Mouse (Mus musculus) intestine, postnatal 0 days (tissue): ENCODE measurements around the gene Klra4. TPM values are rescaled to one million over a fixed set of nuclear protein-coding genes. Genes with fewer than 3 reads are reported as not detected.
"Not testable (repeated sequence)": the region's sequence is repeated elsewhere in the genome, so short reads cannot be mapped to it uniquely, and the experiment has no call there.

Source experiments
- ATAC-seq: fragments of 200-750 bp; cut with Nextera tagmentation; 2 replicates; pipeline ENCODE4 v1.8.0; 2017; ENCODE audit warnings: mild to moderate bottlenecking, moderate TSS enrichment, moderate library complexity
- H3K27ac ChIP-seq: fragments of 300-500 bp; sonication (generic); 2 replicates; pipeline ENCODE4 v1.5.1; 2014; ENCODE audit warnings: mild to moderate bottlenecking, low read depth, low read length, moderate library complexity
- H3K27me3 ChIP-seq: fragments of 300-500 bp; sonication (generic); replicated peaks from 2 replicates; pipeline ENCODE4 v1.6.1; 2014; ENCODE audit warnings: low read length, mixed read lengths; ENCODE audit not compliant: control insufficient read depth, insufficient read depth
- H3K36me3 ChIP-seq: fragments of 300-500 bp; sonication (generic); 2 replicates; pipeline ENCODE4 v1.6.1; 2014; ENCODE audit warnings: mild to moderate bottlenecking, moderate library complexity; ENCODE audit not compliant: control insufficient read depth, insufficient read depth
- H3K4me1 ChIP-seq: fragments of 300-500 bp; sonication (generic); replicated peaks from 2 replicates; pipeline ENCODE4 v1.6.1; 2014; ENCODE audit warnings: antibody characterized with exemption, low read length, mixed read lengths; ENCODE audit not compliant: control insufficient read depth, insufficient read depth
- H3K4me2 ChIP-seq: fragments of 300-500 bp; sonication (generic); replicated peaks from 2 replicates; pipeline ENCODE4 v1.6.1; 2014; ENCODE audit warnings: low read depth, mild to moderate bottlenecking, moderate library complexity
- H3K4me3 ChIP-seq: fragments of 300-500 bp; sonication (generic); 2 replicates; pipeline ENCODE4 v1.5.1; 2014; ENCODE audit warnings: low read depth, low read length
- H3K9ac ChIP-seq: fragments of 300-500 bp; sonication (generic); 2 replicates; pipeline ENCODE4 v1.6.1; 2014; ENCODE audit warnings: mild to moderate bottlenecking, low read depth, low read length
- H3K9me3 ChIP-seq: fragments of 300-500 bp; sonication (generic); 2 replicates; pipeline ENCODE4 v1.6.1; 2016; ENCODE audit warnings: mixed run types; ENCODE audit not compliant: control insufficient read depth
- CTCF ChIP-seq: sonication (generic); IDR thresholded peaks from 2 replicates; pipeline ENCODE4 v1.5.1; 2016; ENCODE audit warnings: low read depth, mild to moderate bottlenecking, control low read depth, antibody characterized with exemption, moderate library complexity
- WGBS: fragments of 180-500 bp; shearing (Covaris S2); extraction: QIAGEN DNeasy Blood & Tissue Kit; methylation state at CpG from one replicate; pipeline ENCODE4 v1.1.7; 2014; 5-methylcytosine and 5-hydroxymethylcytosine counted together
- polyA plus RNA-seq: library from polyadenylated mRNA; unstranded; fragments of >200 nt; fragmentation: Nextera tagmentation; extraction: Ambion mirVana; gene quantifications from 2 replicates; pipeline ENCODE4 v1.2.1, GENCODE M21; 2015

The Klra4 gene
- polyA plus RNA-seq = not detected in 2 replicates

DNA sequence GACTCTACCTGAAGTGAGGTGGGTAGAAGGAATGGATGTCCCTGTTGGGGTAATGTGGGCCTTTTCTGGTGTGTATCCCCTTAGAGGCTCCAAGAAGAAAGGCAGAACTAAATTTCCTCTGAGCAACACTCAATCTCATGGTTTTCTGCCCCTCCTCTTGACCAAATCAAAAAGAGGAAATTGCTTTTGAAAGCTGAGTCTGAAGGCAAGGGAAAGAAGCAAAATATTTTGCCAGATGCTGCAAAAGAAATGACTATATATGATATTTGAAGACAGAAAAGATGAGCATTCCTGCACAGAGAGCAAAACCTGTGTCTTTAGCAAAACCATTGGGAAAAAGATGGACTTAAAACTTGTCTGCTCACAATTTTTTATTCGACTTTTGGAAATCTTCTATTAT, at the start of gene Klra4:
Gene Klra4, minus strand, starts transcription at position 101 of the 400 bp plus-strand sequence.
- WGBS = 60% methylated on average over 1 of the region's 1 CpGs
- not testable (repeated sequence) for H3K4me3 ChIP-seq, H3K4me1 ChIP-seq, H3K27me3 ChIP-seq, H3K36me3 ChIP-seq, H3K9me3 ChIP-seq, ATAC-seq, H3K4me2 ChIP-seq, H3K9ac ChIP-seq, H3K27ac ChIP-seq

DNA sequence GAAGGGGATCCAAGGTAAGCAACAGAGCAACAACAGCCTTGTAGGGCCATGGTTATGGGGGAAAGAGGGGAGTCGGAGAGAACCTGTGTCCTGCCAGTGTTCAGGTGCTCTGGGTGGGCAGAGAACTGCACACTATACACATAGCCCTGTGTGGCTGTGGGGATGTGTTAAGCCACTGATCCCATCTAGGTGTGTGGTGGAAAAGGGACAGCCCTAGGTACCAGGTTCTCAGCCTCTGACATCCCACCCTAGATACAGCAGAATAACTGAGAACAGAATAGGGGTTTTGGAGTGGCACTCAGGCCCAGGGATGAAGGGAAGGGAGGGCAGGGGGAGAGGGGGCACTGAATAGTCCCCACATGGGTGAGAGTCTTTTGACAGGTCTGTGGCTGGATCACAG, 43.4 kb upstream of the Klra4 start:
- H3K27ac ChIP-seq = no peak overlapping the region
- H3K4me2 ChIP-seq = no peak overlapping the region
- no peaks in the 10 kb centered on the region for H3K27me3 ChIP-seq
- no peaks in the 10 kb centered on the region for H3K36me3 ChIP-seq
- no peak for TF ChIP-seq CTCF
- H3K4me1 ChIP-seq = no peaks in the 10 kb centered on the region
- H3K9me3 ChIP-seq = 0 out of 2 replicates have a peak, but pooled peaks cover 5% of the 10 kb centered on the region
- ATAC-seq = no peak
- no peak overlapping the region for H3K4me3 ChIP-seq
- 100% methylated on average over 1 of the region's 1 CpGs for WGBS
- H3K9ac ChIP-seq = no peak overlapping the region

DNA sequence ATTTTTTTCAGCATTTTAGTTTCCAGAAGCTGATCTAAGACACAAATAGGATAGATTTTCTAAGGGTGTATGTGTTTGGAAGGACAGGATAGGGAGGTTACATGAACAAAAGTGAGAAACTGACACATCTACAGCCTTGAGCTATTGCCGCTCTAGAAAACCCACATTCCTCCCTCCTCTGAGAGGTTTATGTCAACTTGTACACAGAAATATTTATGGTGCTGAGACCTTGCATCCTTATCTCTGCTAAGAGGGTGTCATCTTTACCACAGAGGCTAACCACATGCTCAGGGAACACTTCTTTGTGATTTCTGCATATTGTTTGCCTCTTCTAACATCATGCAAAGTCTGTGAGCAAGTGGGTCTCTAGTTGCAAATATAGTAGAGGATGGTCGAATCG, 35.7 kb upstream of the Klra4 start:
- not testable (repeated sequence) for H3K9ac ChIP-seq, H3K9me3 ChIP-seq, H3K4me2 ChIP-seq, H3K27me3 ChIP-seq, H3K27ac ChIP-seq, H3K4me3 ChIP-seq, ATAC-seq, H3K36me3 ChIP-seq, H3K4me1 ChIP-seq
- WGBS = 91% methylated on average over 3 of the region's 3 CpGs

DNA sequence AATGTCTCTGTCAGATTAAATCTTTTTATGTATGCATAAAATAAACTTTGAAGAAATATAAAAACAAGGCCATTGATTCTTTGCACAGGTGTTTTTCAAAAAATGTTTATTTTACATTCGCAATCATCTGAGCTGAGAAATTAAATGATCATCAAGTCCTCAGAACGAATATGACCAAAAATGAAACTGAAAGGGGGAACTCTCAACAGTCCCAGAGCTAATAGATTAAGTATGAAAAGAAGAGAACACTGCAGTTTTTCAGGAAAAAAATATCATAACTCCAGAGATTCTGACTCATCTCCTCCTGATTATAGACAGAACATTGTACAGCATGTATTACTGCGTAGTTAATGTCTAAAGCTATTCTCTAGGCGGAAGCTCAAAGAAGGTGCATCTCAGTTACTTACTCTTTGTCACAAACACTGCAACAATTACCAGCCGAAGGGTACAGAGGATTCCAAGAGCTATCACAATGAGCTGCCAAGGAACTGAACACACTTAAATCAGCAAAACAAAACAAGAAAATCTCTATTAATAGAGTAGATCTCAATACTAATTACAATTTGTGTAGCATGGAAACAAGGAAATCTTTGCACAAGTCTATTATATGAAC, 25.4 kb upstream of the Klra4 start:
- Histone ChIP-seq H3K27me3 (no peaks in the 10 kb centered on the region), H3K4me3 (no peak overlapping the region), H3K36me3 (no peaks in the 10 kb centered on the region), H3K27ac (no peak overlapping the region), H3K9me3 (no peaks in the 10 kb centered on the region), H3K4me2 (no peak overlapping the region), H3K9ac (no peak overlapping the region), H3K4me1 (no peaks in the 10 kb centered on the region)
- ATAC-seq = no peak
- WGBS = 74% methylated on average over 5 of the region's 5 CpGs
- no peak for TF ChIP-seq CTCF

DNA sequence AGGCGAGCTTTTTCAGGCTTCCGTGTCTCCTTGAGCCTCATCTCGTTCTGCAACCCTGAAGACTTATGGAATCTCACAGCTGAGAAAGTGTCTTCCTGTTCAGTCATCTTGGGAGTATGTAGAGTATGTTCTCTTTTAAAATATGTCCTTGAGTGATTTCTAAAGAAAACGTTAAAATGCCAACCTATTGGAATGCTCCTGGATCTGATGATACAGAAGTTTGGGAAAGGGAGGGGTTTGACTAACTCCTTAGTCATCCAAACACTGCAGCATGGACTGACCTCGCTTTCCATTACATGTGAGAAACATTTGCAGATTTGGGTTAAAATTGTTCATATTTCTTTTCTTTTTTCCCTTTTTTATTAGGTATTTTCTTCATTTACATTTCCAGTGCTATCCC, 1.9 kb downstream of the Klra4 start:
- WGBS = 76% methylated on average over 5 of the region's 5 CpGs
- H3K4me3 ChIP-seq = no peak overlapping the region
- no peak overlapping the region for H3K27ac ChIP-seq
- H3K36me3 ChIP-seq = no peaks in the 10 kb centered on the region
- ATAC-seq = no peak
- no peak overlapping the region for H3K4me2 ChIP-seq
- H3K4me1 ChIP-seq = no peaks in the 10 kb centered on the region
- H3K9ac ChIP-seq = no peak overlapping the region
- no peaks in the 10 kb centered on the region for H3K27me3 ChIP-seq
- no peak for TF ChIP-seq CTCF
- no peaks in the 10 kb centered on the region for H3K9me3 ChIP-seq

DNA sequence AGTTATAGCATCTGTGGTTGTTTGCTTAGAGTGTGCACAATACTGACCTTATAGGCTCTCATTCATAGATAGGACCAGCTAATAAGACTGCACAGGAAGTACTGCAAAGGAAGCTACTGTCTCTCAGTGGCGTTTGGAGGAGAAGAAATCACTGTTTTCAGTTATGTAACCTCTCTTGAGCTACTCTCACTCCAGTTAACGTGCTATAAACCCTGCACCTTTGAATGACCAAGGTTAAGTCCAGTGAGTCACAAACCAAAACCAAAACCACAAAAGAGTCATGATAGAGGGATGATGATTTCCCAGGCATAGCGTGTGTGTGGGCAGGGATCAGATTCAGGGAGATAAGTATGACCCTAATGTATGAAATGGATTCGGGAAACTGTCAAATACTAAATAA, 31.9 kb downstream of the Klra4 start:
- H3K27ac ChIP-seq, ATAC-seq, H3K36me3 ChIP-seq, H3K27me3 ChIP-seq, H3K9me3 ChIP-seq, H3K9ac ChIP-seq, H3K4me1 ChIP-seq, H3K4me3 ChIP-seq, H3K4me2 ChIP-seq: not testable (repeated sequence)
- WGBS = 59% methylated on average over 4 of the region's 4 CpGs

DNA sequence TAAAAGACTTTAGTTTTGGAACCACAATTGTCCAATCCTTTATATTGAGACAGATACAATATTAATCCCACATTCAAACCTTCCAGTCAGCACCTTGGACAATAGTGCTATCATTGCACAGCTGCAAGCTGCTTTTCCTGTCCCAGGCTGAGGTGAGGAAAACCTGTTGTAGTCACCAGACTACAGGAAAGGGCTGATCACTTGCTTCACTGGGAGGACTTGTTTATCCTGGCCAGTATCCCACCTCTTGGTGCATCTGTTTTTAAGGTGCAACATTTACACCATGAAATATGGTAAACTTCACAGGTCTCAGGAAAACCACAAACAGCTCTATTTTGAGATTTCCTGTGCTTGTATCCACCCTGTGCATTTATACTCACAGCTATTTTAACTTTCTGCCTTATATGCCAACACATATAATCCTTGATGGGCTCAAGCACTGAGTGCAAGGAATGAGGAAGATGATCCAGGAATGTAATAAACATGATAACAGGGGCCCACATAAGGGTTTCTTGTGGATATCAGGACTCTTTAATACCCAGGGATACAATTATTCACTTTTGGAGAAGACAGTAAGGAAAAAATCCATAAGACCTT, 35.5 kb downstream of the Klra4 start:
- not testable (repeated sequence) for ATAC-seq, H3K4me1 ChIP-seq, H3K4me3 ChIP-seq, H3K27ac ChIP-seq, H3K9ac ChIP-seq, H3K36me3 ChIP-seq, H3K4me2 ChIP-seq, H3K9me3 ChIP-seq, H3K27me3 ChIP-seq
